Comparison of ENCODE assay signal across 8 mouse cellular contexts in the genomic region with DNA sequence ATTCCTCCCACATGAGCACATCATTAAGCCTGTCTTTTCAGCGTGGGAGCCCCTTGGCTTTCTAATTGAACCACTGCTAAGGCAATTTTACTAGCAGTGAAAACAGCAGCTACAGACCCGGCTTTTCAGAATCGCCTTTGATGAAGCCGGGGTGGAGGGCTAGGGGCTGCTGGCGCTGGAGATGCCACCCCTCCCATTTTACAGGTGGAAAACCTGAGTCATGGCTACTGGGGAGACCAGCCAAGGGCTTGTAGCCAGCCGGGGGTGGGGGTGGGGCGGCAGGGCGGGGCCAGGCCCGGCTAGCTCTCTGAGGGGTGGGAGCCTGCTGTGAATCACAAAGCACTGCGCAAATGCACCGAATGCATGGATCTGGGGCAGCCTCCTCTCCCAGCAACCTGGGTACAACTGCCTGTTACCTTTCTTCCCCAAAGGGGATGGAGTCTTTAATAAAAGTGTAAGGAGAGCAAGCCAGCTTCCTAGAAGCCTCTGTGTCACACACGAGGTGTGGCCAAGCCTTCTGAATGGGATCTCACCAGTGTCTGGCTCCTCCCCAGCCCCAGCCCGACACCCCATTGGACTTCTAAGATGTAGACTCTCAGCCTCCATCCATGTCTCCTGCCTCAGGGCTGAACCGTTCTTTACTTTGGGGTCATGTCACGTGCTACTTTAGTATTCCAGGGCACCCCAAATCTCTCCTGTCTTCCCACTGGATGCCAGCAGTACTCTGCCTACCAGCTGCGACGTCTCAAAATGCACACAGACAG.
DNase-seq lines count a peak whose midpoint lies in the region; ATAC-seq lines count a peak whose summit lies in the region.

No protein-coding gene starts in this region.

- H3K4me2 ChIP-seq in heart, embryonic 16.5 days (ENCODE audit: low read depth, low read length): peak overlapping the region; percentile 60

- H3K4me1 ChIP-seq in heart, embryonic 16.5 days (ENCODE audit: control insufficient read depth, insufficient read depth, low read length): peaks cover 23% of the 10 kb centered on the region

- peak overlapping the region; percentile 61 for H3K9ac ChIP-seq in heart, embryonic 16.5 days (ENCODE audit: low read length)

- peak overlapping the region; percentile 58 for H3K27ac ChIP-seq in heart, embryonic 16.5 days (ENCODE audit: low read length)

- H3K36me3 ChIP-seq in heart, embryonic 16.5 days (ENCODE audit: control insufficient read depth, insufficient read depth): peaks cover 11% of the 10 kb centered on the region

- H3K9me3 ChIP-seq in heart, embryonic 16.5 days (replicated peaks; ENCODE audit: control insufficient read depth, low read length): 0 out of 2 replicates have a peak, but pooled peaks cover 4% of the 10 kb centered on the region

- ATAC-seq in heart, embryonic 16.5 days (replicated peaks; ENCODE audit: extremely low read depth, insufficient read depth, low FRiP score): peak; percentile 11; the same call in 1 of the 2 replicates

- DNase-seq in gastrocnemius, adult 18-20 months (ENCODE audit: low spot score): peak; percentile 20
- DNase-seq in gastrocnemius, postnatal 25 days: no peak
- DNase-seq in ES-CJ7 (ENCODE audit: low read depth, low spot score): peak; percentile 87
- peak; percentile 36 for DNase-seq in lung, postnatal 10 days
- DNase-seq in thymus, postnatal 36 days: no peak
- no peak for DNase-seq in right cerebral cortex, postnatal 4 days
- no peak for DNase-seq in urinary bladder, postnatal 14 days (ENCODE audit: low spot score)

- peak overlapping the region; percentile 32 for H3K4me3 ChIP-seq in heart, embryonic 16.5 days (ENCODE audit: low read length)

- no peaks in the 10 kb centered on the region for H3K27me3 ChIP-seq in heart, embryonic 16.5 days (ENCODE audit: control insufficient read depth, insufficient read depth, low read length)

- 22% methylated on average over 17 of the region's 17 CpGs for WGBS in heart, embryonic 16.5 days

Comparison
In these comparisons a context has a peak if more than half of its experiments do, and no peak if none do; other contexts are left out.
1. DNase-seq: peak in gastrocnemius, adult 18-20 months (single experiment), ES-CJ7 (single experiment) and lung, postnatal 10 days (single experiment); none in gastrocnemius, postnatal 25 days (single experiment), thymus, postnatal 36 days (0 of 2), right cerebral cortex, postnatal 4 days (single experiment) and urinary bladder, postnatal 14 days (single experiment).